Mouse (Mus musculus): Measurements from ENCODE around the gene Dzip1l.

The Dzip1l gene

GRCm38 (mm10) chr9:99629281-99630011 is at the start of gene Dzip1l:
Dzip1l (plus strand) TSS chr9:99629496.
- in situ Hi-C loops (cut with MboI, MseI), result no loop called here

- in situ Hi-C loops (cut with MboI, MseI), result loop anchor here (25.0 kb wide), 1 partner anchor 993 kb away; no protein-coding TSS in a partner anchor
Observed at GRCm38 (mm10) chr9:99580655-99581054, 48.6 kb upstream of the Dzip1l start.

GRCm38 (mm10) chr9:99587505-99588202 is 41.6 kb upstream of the Dzip1l start:
- in situ Hi-C loops (cut with MboI, MseI), result loop anchor here (25.0 kb wide), 1 partner anchor 1000 kb away; no protein-coding TSS in a partner anchor

GRCm38 (mm10) chr9:99591144-99591543 is 38.2 kb upstream of the Dzip1l start:
- in situ Hi-C loops (cut with MboI, MseI), result loop anchor here (25.0 kb wide), 1 partner anchor 1004 kb away; no protein-coding TSS in a partner anchor

GRCm38 (mm10) chr9:99599127-99599526 is 30.2 kb upstream of the Dzip1l start:
- in situ Hi-C loops (cut with MboI, MseI), result loop anchor here (25.0 kb wide), 1 partner anchor 1012 kb away; no protein-coding TSS in a partner anchor

GRCm38 (mm10) chr9:99603566-99603965 is 25.7 kb upstream of the Dzip1l start:
- in situ Hi-C loops (cut with MboI, MseI), result no loop called here

- in situ Hi-C loops (cut with MboI, MseI), result no loop called here
Observed at GRCm38 (mm10) chr9:99612202-99612601, 17.1 kb upstream of the Dzip1l start, which contains the start of gene A4gnt. A4gnt (plus strand) TSS chr9:99612502.

GRCm38 (mm10) chr9:99619688-99620087 is 9.6 kb upstream of the Dzip1l start:
- in situ Hi-C loops (cut with MboI, MseI), result no loop called here

- in situ Hi-C loops (cut with MboI, MseI), result no loop called here
Observed at GRCm38 (mm10) chr9:99620196-99620595, 9.1 kb upstream of the Dzip1l start.

GRCm38 (mm10) chr9:99622034-99622433 is 7.3 kb upstream of the Dzip1l start:
- in situ Hi-C loops (cut with MboI, MseI), result no loop called here

GRCm38 (mm10) chr9:99622966-99623365 is 6.3 kb upstream of the Dzip1l start:
- in situ Hi-C loops (cut with MboI, MseI), result no loop called here

- in situ Hi-C loops (cut with MboI, MseI), result no loop called here
Observed at GRCm38 (mm10) chr9:99624117-99624516, 5.2 kb upstream of the Dzip1l start.

- in situ Hi-C loops (cut with MboI, MseI), result no loop called here
Observed at GRCm38 (mm10) chr9:99628581-99628980, 715 bp upstream of the Dzip1l start.

- in situ Hi-C loops (cut with MboI, MseI), result no loop called here
Observed at GRCm38 (mm10) chr9:99630071-99630470, 775 bp downstream of the Dzip1l start.

GRCm38 (mm10) chr9:99630528-99631125 is 1.3 kb downstream of the Dzip1l start:
- in situ Hi-C loops (cut with MboI, MseI), result no loop called here

GRCm38 (mm10) chr9:99631781-99632180 is 2.5 kb downstream of the Dzip1l start:
- in situ Hi-C loops (cut with MboI, MseI), result no loop called here

- in situ Hi-C loops (cut with MboI, MseI), result no loop called here
Observed at GRCm38 (mm10) chr9:99632264-99632663, 3.0 kb downstream of the Dzip1l start.

GRCm38 (mm10) chr9:99636776-99637175 is 7.5 kb downstream of the Dzip1l start:
- in situ Hi-C loops (cut with MboI, MseI), result no loop called here

GRCm38 (mm10) chr9:99637227-99637626 is 7.9 kb downstream of the Dzip1l start:
- in situ Hi-C loops (cut with MboI, MseI), result no loop called here

- in situ Hi-C loops (cut with MboI, MseI), result no loop called here
Observed at GRCm38 (mm10) chr9:99637736-99638135, 8.4 kb downstream of the Dzip1l start.

- in situ Hi-C loops (cut with MboI, MseI), result no loop called here
Observed at GRCm38 (mm10) chr9:99639957-99640356, 10.7 kb downstream of the Dzip1l start.

- in situ Hi-C loops (cut with MboI, MseI), result no loop called here
Observed at GRCm38 (mm10) chr9:99645416-99645815, 16.1 kb downstream of the Dzip1l start.
